Mouse (Mus musculus) heart, embryonic 14.5 days (tissue): ENCODE results near the gene Alox12. TPM values are rescaled to one million over a fixed set of nuclear protein-coding genes. Genes with fewer than 3 reads are reported as not detected.

ENCODE experiments used
- ATAC-seq: fragments of 200-750 bp; cut with Nextera tagmentation; 2 replicates; pipeline ENCODE4 v1.8.0; 2017; ENCODE audit warnings: low read depth, moderate TSS enrichment; ENCODE audit not compliant: insufficient number of reproducible peaks, insufficient read depth, low FRiP score
- H3K27ac ChIP-seq, 2 experiments: fragments of 200-500 bp in 1 of 2; fragments of 300-500 bp in 1 of 2; sonication (generic) in 1 of 2; replicated peaks in 1 of 2; 2 replicates each; pipeline ENCODE4 v1.5.1; 2012 to 2014; ENCODE audit warnings: low read depth in 2 of 2, low read length in 2 of 2, control low read depth in 1 of 2, mild to moderate bottlenecking in 1 of 2, mixed read lengths in 1 of 2; ENCODE audit not compliant: control insufficient read depth in 1 of 2, insufficient read depth in 1 of 2
- H3K27me3 ChIP-seq: fragments of 300-500 bp; sonication (generic); 2 replicates; pipeline ENCODE4 v1.6.1; 2014; ENCODE audit warnings: mild to moderate bottlenecking, low read length, control low read depth; ENCODE audit not compliant: control insufficient read depth, insufficient read depth
- H3K36me3 ChIP-seq: fragments of 300-500 bp; sonication (generic); 2 replicates; pipeline ENCODE4 v1.6.1; 2014; ENCODE audit warnings: mild to moderate bottlenecking, control low read depth, low read length, mixed read lengths; ENCODE audit not compliant: control insufficient read depth, insufficient read depth
- H3K4me1 ChIP-seq, 2 experiments: fragments of 200-500 bp in 1 of 2; fragments of 300-500 bp in 1 of 2; sonication (generic) in 1 of 2; 2 replicates each; pipeline ENCODE4 v1.6.1; 2012 to 2014; ENCODE audit warnings: low read length in 2 of 2, control low read depth in 1 of 2, mixed read lengths in 1 of 2; ENCODE audit not compliant: control insufficient read depth in 2 of 2, insufficient read depth in 2 of 2
- H3K4me2 ChIP-seq: fragments of 300-500 bp; sonication (generic); 2 replicates; pipeline ENCODE4 v1.6.1; 2014; ENCODE audit warnings: mild to moderate bottlenecking, low read length
- H3K4me3 ChIP-seq, 2 experiments: fragments of 200-500 bp in 1 of 2; fragments of 300-500 bp in 1 of 2; sonication (generic) in 1 of 2; 2 replicates each; pipeline ENCODE4 v1.5.1; 2012 to 2014; ENCODE audit warnings: low read length in 2 of 2, mild to moderate bottlenecking in 2 of 2, control low read depth in 1 of 2, low read depth in 1 of 2, moderate library complexity in 1 of 2; ENCODE audit not compliant: control insufficient read depth in 1 of 2, insufficient read depth in 1 of 2
- H3K9ac ChIP-seq: fragments of 300-500 bp; sonication (generic); 2 replicates; pipeline ENCODE4 v1.6.1; 2014; ENCODE audit warnings: mild to moderate bottlenecking, low read length
- H3K9me3 ChIP-seq: fragments of 300-500 bp; sonication (generic); 2 replicates; pipeline ENCODE4 v1.6.1; 2016; ENCODE audit warnings: low read length, control low read depth; ENCODE audit not compliant: control insufficient read depth
- WGBS: fragments of 180-500 bp; shearing (Covaris S2); extraction: QIAGEN DNeasy Blood & Tissue Kit; methylation state at CpG from one replicate; pipeline ENCODE4 v1.1.7; 2014; 5-methylcytosine and 5-hydroxymethylcytosine counted together
- polyA plus RNA-seq: library from polyadenylated mRNA; unstranded; fragments of >200 nt; fragmentation: Nextera tagmentation; extraction: Ambion mirVana; gene quantifications from 2 replicates; pipeline ENCODE4 v1.2.1, GENCODE M21; 2014

Gene Alox12
- polyA plus RNA-seq, 1 experiment from 2014 or later: 3.0 TPM

- H3K36me3 ChIP-seq: no peaks in the 10 kb centered on the region
- peaks cover 10 to 14% of the 10 kb centered on the region in 2 experiments for H3K4me1 ChIP-seq
- no peaks in the 10 kb centered on the region for H3K9me3 ChIP-seq
- no peak overlapping the region for H3K4me3 ChIP-seq
- 52% methylated on average over 4 of the region's 4 CpGs for WGBS
- no peaks in the 10 kb centered on the region for H3K27me3 ChIP-seq
- H3K4me2 ChIP-seq: no peak overlapping the region
- H3K27ac ChIP-seq: peak overlapping the region; percentile 47 to 48; a peak in 3 of 4 replicates
- ATAC-seq: no peak
- no peak overlapping the region; the same call in 1 of the 2 replicates for H3K9ac ChIP-seq
Measured at GRCm38 (mm10) chr11:70265819-70266218, 10.7 kb upstream of the Alox12 start.

- H3K4me2 ChIP-seq: no peak overlapping the region
- no peak overlapping the region; the same call in 1 of the 2 replicates for H3K9ac ChIP-seq
- H3K9me3 ChIP-seq: no peaks in the 10 kb centered on the region
- no peak for ATAC-seq
- 0 out of 4 replicates have a peak overlapping the region, but pooled peaks of 1 of the 2 experiments have one; percentile 47 for H3K27ac ChIP-seq
- H3K36me3 ChIP-seq: no peaks in the 10 kb centered on the region
- H3K4me1 ChIP-seq: peaks cover 10 to 14% of the 10 kb centered on the region in 2 experiments
- WGBS: 39% methylated on average over 3 of the region's 3 CpGs
- no peaks in the 10 kb centered on the region for H3K27me3 ChIP-seq
- H3K4me3 ChIP-seq: no peak overlapping the region
Measured at GRCm38 (mm10) chr11:70265252-70265651, 10.1 kb upstream of the Alox12 start.

DNA sequence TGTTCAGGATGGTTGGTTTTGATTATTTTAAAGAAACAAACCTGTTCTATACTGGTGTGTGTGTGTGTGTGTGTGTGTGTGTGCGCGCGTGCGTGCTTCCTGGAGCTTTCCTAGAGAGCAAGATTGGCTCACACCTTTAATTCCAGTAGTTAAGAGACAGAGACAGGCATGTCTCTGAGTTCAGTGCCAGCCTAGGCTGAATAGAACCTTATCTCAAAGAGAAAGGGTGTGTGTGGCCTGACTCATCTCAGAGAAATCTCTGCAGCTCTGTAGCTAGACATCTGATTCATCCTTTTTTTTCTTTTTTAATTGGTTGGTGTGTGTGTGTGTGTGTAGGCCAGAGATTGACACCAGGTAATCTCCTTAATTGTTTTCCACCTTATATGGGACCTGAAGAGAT lies 3.9 kb upstream of the Alox12 start:
- no peak for ATAC-seq
- H3K4me3 ChIP-seq: no peak overlapping the region
- no peak overlapping the region for H3K27ac ChIP-seq
- WGBS: 82% methylated on average over 4 of the region's 4 CpGs
- 0 out of 2 replicates have a peak, but pooled peaks cover 2% of the 10 kb centered on the region for H3K9me3 ChIP-seq
- H3K4me1 ChIP-seq: peaks cover 5 to 6% of the 10 kb centered on the region in 2 experiments; a peak in 3 of 4 replicates
- no peak overlapping the region for H3K4me2 ChIP-seq
- no peaks in the 10 kb centered on the region for H3K36me3 ChIP-seq
- H3K9ac ChIP-seq: no peak overlapping the region
- peaks cover 16% of the 10 kb centered on the region for H3K27me3 ChIP-seq

- no peak overlapping the region for H3K27ac ChIP-seq
- H3K36me3 ChIP-seq: no peaks in the 10 kb centered on the region
- H3K27me3 ChIP-seq: peaks cover 43% of the 10 kb centered on the region
- H3K9ac ChIP-seq: peak overlapping the region; percentile 67; the same call in 1 of the 2 replicates
- peak overlapping the region; percentile 73 for H3K4me2 ChIP-seq
- H3K4me1 ChIP-seq: peaks cover 5 to 8% of the 10 kb centered on the region in 2 experiments; a peak in 3 of 4 replicates
- no peak for ATAC-seq
- H3K4me3 ChIP-seq: peak overlapping the region; percentile 29 to 43
- 0 out of 2 replicates have a peak, but pooled peaks cover 2% of the 10 kb centered on the region for H3K9me3 ChIP-seq
- 7% methylated on average over 18 of the region's 18 CpGs for WGBS
Measured at GRCm38 (mm10) chr11:70254337-70254736, 816 bp downstream of the Alox12 start.

- ATAC-seq: no peak
- no peak overlapping the region for H3K4me3 ChIP-seq
- peaks cover 5 to 8% of the 10 kb centered on the region in 2 experiments; a peak in 3 of 4 replicates for H3K4me1 ChIP-seq
- H3K27ac ChIP-seq: no peak overlapping the region
- H3K27me3 ChIP-seq: peaks cover 43% of the 10 kb centered on the region
- no peak overlapping the region for H3K9ac ChIP-seq
- H3K4me2 ChIP-seq: no peak overlapping the region
- 54% methylated on average over 8 of the region's 8 CpGs for WGBS
- no peaks in the 10 kb centered on the region for H3K36me3 ChIP-seq
- H3K9me3 ChIP-seq: 0 out of 2 replicates have a peak, but pooled peaks cover 2% of the 10 kb centered on the region
Measured at GRCm38 (mm10) chr11:70251853-70252252, 3.3 kb downstream of the Alox12 start.

- ATAC-seq: no peak
- no peaks in the 10 kb centered on the region for H3K36me3 ChIP-seq
- no peak overlapping the region for H3K9ac ChIP-seq
- no peak overlapping the region for H3K4me2 ChIP-seq
- peaks cover 5 to 8% of the 10 kb centered on the region in 2 experiments; a peak in 3 of 4 replicates for H3K4me1 ChIP-seq
- 53% methylated on average over 11 of the region's 11 CpGs for WGBS
- no peak overlapping the region for H3K27ac ChIP-seq
- H3K4me3 ChIP-seq: no peak overlapping the region
- no peaks in the 10 kb centered on the region for H3K9me3 ChIP-seq
- peaks cover 45% of the 10 kb centered on the region for H3K27me3 ChIP-seq
Measured at GRCm38 (mm10) chr11:70250150-70250549, 5.0 kb downstream of the Alox12 start.

- ATAC-seq: peak; percentile 15; the same call in 1 of the 2 replicates
Measured at GRCm38 (mm10) chr11:70247136-70247845, 7.9 kb downstream of the Alox12 start.

More at GRCm38 (mm10) chr11:70247136-70247845, 7.9 kb downstream of the Alox12 start:
- no peak overlapping the region for H3K4me3 ChIP-seq
- peaks cover 0 to 2% of the 10 kb centered on the region in 2 experiments; a peak in 1 of 4 replicates for H3K4me1 ChIP-seq
- no peak overlapping the region for H3K27ac ChIP-seq
- H3K9me3 ChIP-seq: no peaks in the 10 kb centered on the region
- no peaks in the 10 kb centered on the region for H3K36me3 ChIP-seq
- H3K9ac ChIP-seq: no peak overlapping the region
- no peak overlapping the region for H3K4me2 ChIP-seq
- H3K27me3 ChIP-seq: peaks cover 18% of the 10 kb centered on the region
- WGBS: 46% methylated on average over 9 of the region's 9 CpGs
